Mouse (Mus musculus) lung, embryonic 15.5 days (tissue): Measurements from ENCODE around the gene Zbtb25. TPM values are rescaled to one million over a fixed set of nuclear protein-coding genes. Genes with fewer than 3 reads are reported as not detected.
A peak's percentile ranks its signal among the peaks of the same experiment; 100 is the strongest.

Source experiments
- ATAC-seq: fragments of 200-750 bp; cut with Nextera tagmentation; 2 replicates; pipeline ENCODE4 v1.8.0; 2017; ENCODE audit warnings: moderate number of reproducible peaks, borderline replicate concordance; ENCODE audit not compliant: low FRiP score, low TSS enrichment; ENCODE audit errors: extremely low read depth
- H3K27ac ChIP-seq: fragments of 300-500 bp; sonication (generic); 2 replicates; pipeline ENCODE4 v1.5.1; 2015; ENCODE audit warnings: moderate library complexity, mild to moderate bottlenecking, inconsistent platforms
- H3K27me3 ChIP-seq: fragments of 300-500 bp; sonication (generic); 2 replicates; pipeline ENCODE4 v1.6.1; 2015; ENCODE audit warnings: inconsistent platforms
- H3K36me3 ChIP-seq: fragments of 300-500 bp; sonication (generic); 2 replicates; pipeline ENCODE4 v1.6.1; 2015; ENCODE audit warnings: inconsistent platforms
- H3K4me1 ChIP-seq: fragments of 300-500 bp; sonication (generic); 2 replicates; pipeline ENCODE4 v1.6.1; 2015; ENCODE audit warnings: inconsistent platforms
- H3K4me2 ChIP-seq: fragments of 300-500 bp; sonication (generic); 2 replicates; pipeline ENCODE4 v1.6.1; 2015; ENCODE audit warnings: inconsistent platforms, mild to moderate bottlenecking, moderate library complexity
- H3K4me3 ChIP-seq: fragments of 300-500 bp; sonication (generic); 2 replicates; pipeline ENCODE4 v1.5.1; 2015; ENCODE audit warnings: mild to moderate bottlenecking, inconsistent platforms
- H3K9ac ChIP-seq: fragments of 300-500 bp; sonication (generic); 2 replicates; pipeline ENCODE4 v1.6.1; 2015; ENCODE audit warnings: inconsistent platforms
- H3K9me3 ChIP-seq: fragments of 300-500 bp; sonication (generic); 2 replicates; pipeline ENCODE4 v1.6.1; 2016; ENCODE audit warnings: inconsistent platforms
- WGBS: fragments of 180-500 bp; shearing (Covaris S2); methylation state at CpG from one replicate; pipeline ENCODE4 v1.1.7; 2015; 5-methylcytosine and 5-hydroxymethylcytosine counted together
- polyA plus RNA-seq: library from polyadenylated mRNA; unstranded; fragments of >200 nt; fragmentation: Nextera tagmentation; extraction: Ambion mirVana; gene quantifications from 2 replicates; pipeline ENCODE4 v1.2.1, GENCODE M21; 2015

The Zbtb25 gene
- 15.8 and 16.7 TPM in 2 replicates for polyA plus RNA-seq

DNA sequence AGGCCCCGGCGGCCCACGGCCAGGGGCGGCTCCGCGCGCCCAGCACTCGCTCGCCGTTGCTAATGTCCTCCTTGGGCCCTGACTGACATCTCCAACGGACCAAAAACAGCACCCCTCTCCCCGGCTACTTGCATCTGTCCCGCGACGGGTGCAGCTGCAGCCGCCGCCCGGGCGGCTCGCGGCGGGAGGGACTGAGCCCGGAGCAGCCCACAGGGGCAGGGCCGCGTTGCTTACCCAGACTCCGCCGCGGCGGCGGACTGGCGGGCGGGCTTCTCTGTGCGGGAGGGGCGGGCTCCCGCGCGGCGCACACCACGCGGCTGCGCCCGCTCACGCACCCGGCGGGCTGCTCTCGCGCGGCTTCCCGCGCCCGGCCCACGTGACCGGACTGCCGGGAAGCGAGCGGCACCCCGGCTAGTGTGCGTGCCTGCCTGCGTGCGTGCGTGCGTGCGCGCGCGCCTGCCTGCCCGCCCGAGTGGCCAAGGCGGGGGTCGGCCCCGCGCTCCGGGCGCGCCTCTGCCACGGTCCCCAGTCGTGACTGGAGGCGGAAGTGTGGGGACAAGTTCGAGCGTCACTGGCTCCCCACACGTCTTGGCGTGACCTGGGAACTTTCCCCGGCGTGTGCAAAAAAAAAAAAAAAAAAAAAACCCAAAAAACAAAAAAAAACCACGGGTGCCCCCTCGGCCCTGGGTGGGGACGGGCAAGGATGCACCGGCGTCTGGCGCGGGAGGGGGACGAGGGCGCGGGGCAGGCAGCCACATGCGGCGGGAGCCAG lies at the start of gene Zbtb25:
Gene Zbtb25, minus strand, starts transcription at position 397 of the 772 bp plus-strand sequence.
- under 1% methylated on average over 93 of the region's 96 CpGs for WGBS
- Histone ChIP-seq H3K36me3 (no peaks in the 10 kb centered on the region), H3K9me3 (no peaks in the 10 kb centered on the region), H3K9ac (peak within 1 kb of the TSS; percentile 100), H3K4me1 (peaks cover 46% of the 10 kb centered on the region), H3K4me2 (peak within 1 kb of the TSS; percentile 77), H3K27me3 (no peaks in the 10 kb centered on the region), H3K4me3 (peak within 1 kb of the TSS; percentile 95), H3K27ac (peak within 1 kb of the TSS; percentile 100)
- ATAC-seq: peak; percentile 78

DNA sequence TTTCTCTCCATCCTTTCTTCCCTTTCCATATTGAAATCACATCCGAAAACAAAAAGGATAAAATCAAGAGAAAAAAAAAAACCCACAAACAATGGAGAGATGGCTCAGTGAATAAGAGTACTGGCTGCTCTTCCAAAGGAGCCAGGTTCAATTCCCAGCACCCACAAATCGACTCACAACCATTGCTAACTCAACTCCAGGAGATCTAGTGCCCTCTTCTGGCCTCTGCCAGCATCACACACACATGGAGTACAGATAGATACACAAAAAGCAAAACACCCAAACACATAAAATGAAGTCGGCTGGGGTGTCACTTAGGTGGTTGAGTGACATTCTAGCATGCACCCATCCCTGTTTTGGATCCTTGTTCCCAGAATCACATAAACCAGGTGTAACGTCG lies 48.9 kb upstream of the Zbtb25 start:
- WGBS: 90% methylated on average over 5 of the region's 5 CpGs
- Histone ChIP-seq H3K4me2 (no peak overlapping the region), H3K4me1 (peaks cover 5% of the 10 kb centered on the region; the same call in 1 of the 2 replicates), H3K36me3 (no peaks in the 10 kb centered on the region), H3K27me3 (no peaks in the 10 kb centered on the region), H3K27ac (no peak overlapping the region), H3K4me3 (no peak overlapping the region), H3K9me3 (no peaks in the 10 kb centered on the region), H3K9ac (no peak overlapping the region)
- ATAC-seq: no peak

DNA sequence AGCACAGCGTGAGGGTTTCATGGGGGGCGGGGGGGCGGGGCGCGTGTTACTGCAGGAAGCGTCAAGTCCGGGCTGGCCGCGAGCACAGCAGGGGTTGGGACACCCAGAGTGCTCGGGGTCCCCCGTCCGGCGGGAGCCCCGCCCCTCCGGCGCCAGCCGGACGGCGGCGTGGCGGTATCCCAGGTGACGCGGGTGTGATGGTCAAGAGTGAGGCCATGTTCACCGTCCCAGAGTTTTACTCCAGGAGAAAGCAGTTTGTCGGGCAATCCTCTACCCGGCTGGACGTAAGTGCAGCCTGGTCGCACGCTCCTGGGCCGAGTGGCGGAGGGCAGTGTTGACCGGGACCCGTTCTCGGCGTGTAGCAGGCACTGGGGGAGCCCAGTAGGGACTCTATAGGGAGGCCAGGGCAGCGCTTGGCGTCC lies 48.0 kb upstream of the Zbtb25 start, which contains the start of gene Ppp1r36:
Gene Ppp1r36, plus strand, starts transcription at position 106 of the 422 bp plus-strand sequence.
- Histone ChIP-seq H3K4me1 (peaks cover 5% of the 10 kb centered on the region; the same call in 1 of the 2 replicates), H3K27ac (no peak within 1 kb of the TSS), H3K9me3 (no peaks in the 10 kb centered on the region), H3K4me3 (peak within 1 kb of the TSS; percentile 45), H3K36me3 (no peaks in the 10 kb centered on the region), H3K4me2 (peak within 1 kb of the TSS; percentile 91), H3K9ac (peak within 1 kb of the TSS; percentile 42), H3K27me3 (no peaks in the 10 kb centered on the region)
- ATAC-seq: peak; percentile 70
- 1% methylated on average over 37 of the region's 37 CpGs for WGBS

DNA sequence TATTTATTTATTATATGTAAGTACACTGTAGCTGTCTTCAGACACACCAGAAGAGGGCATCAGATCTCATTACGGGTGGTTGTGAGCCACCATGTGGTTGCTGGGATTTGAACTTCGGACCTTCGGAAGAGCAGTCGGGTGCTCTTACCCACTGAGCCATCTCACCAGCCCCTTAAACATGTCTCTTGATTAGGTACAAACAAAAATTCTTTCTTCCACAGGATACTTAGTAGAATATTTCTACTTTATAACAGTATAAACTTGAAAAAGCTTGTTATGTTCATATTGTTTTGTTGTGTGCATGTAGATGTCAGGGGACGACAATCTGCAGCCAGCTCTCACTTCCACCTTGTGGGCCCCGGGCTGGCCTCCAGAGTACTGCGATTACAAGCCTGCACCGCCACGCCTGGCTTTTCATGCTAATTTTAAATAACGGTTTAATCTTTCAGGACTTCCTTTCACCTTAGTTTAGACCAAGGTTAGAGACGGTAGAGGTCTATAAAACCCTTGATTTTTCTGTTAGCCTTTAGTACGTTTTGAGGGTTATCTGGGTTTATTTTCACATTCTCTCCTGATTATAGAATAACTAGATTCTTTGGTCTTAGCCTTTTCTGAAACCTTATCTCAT lies 46.1 kb upstream of the Zbtb25 start:
- no peak for ATAC-seq
- Histone ChIP-seq H3K4me1 (peaks cover 5% of the 10 kb centered on the region; the same call in 1 of the 2 replicates), H3K4me2 (no peak overlapping the region), H3K27me3 (no peaks in the 10 kb centered on the region), H3K4me3 (no peak overlapping the region), H3K27ac (no peak overlapping the region), H3K9ac (no peak overlapping the region), H3K9me3 (no peaks in the 10 kb centered on the region), H3K36me3 (no peaks in the 10 kb centered on the region)
- 77% methylated on average over 12 of the region's 12 CpGs for WGBS

DNA sequence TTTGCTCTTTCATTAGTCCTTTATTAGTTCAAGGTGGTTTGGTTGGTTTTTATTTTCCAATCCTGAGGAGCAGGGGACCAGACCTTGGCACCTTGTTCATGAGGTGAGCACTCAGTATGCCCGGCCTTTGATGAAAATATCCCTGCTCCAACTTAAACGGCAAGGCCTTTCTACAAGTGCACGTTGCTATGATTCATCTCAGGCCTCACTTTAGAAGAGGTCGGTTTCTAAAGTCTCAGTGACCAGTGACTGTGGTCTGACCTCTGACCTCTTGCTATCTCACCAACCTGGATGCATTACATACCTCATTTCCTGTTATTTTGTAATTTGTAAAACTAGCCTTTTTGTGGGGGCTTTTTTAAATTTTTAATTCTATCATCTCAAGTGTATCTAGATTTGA lies 39.8 kb upstream of the Zbtb25 start:
- ATAC-seq: no peak
- no peak overlapping the region for H3K9ac ChIP-seq
- H3K4me1 ChIP-seq: peaks cover 23% of the 10 kb centered on the region
- 49% methylated on average over 4 of the region's 4 CpGs for WGBS
- H3K27ac ChIP-seq: no peak overlapping the region
- no peak overlapping the region for H3K4me2 ChIP-seq
- H3K9me3 ChIP-seq: no peaks in the 10 kb centered on the region
- H3K4me3 ChIP-seq: no peak overlapping the region
- H3K36me3 ChIP-seq: no peaks in the 10 kb centered on the region
- H3K27me3 ChIP-seq: peaks cover 33% of the 10 kb centered on the region

DNA sequence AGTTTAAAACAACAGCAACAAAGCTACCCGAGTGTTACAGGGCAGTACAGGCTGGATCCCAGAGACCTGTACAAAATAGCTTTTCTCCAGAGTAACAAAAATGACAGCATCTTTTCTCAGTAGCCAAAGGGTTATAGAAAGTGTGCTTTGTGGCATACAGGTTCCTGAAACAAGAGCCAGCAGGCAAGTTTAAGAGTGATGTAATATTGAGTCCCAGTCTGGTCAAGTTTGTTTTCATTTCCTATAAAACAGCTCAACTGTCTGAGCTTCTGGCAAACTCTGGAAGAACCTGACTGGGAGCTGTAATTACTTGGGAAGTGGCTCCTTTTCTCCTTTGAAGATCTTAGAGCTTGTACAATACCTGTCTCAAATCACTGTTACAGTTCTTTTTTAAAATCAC lies 37.8 kb upstream of the Zbtb25 start:
- Histone ChIP-seq H3K9me3 (no peaks in the 10 kb centered on the region), H3K4me1 (peaks cover 30% of the 10 kb centered on the region), H3K27ac (no peak overlapping the region), H3K27me3 (peaks cover 33% of the 10 kb centered on the region), H3K36me3 (no peaks in the 10 kb centered on the region), H3K4me3 (no peak overlapping the region), H3K4me2 (no peak overlapping the region), H3K9ac (no peak overlapping the region)
- WGBS: 43% methylated on average over 1 of the region's 1 CpGs
- no peak for ATAC-seq

DNA sequence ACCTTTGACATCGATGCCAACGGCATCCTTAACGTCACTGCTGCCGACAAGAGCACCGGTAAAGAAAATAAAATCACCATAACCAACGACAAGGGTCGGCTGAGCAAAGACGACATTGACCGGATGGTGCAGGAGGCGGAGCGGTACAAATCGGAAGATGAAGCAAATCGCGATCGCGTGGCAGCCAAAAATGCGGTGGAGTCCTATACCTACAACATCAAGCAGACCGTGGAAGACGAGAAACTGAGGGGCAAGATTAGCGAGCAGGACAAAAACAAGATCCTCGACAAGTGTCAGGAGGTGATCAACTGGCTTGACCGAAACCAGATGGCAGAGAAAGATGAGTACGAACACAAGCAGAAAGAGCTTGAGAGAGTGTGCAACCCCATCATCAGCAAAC lies 36.6 kb upstream of the Zbtb25 start:
- H3K9me3 ChIP-seq: no peaks in the 10 kb centered on the region
- H3K9ac ChIP-seq: no peak overlapping the region
- peaks cover 33% of the 10 kb centered on the region for H3K27me3 ChIP-seq
- no peak for ATAC-seq
- no peaks in the 10 kb centered on the region for H3K36me3 ChIP-seq
- peaks cover 30% of the 10 kb centered on the region for H3K4me1 ChIP-seq
- H3K4me3 ChIP-seq: peak overlapping the region; percentile 61
- peak overlapping the region; percentile 87 for H3K4me2 ChIP-seq
- no peak overlapping the region for H3K27ac ChIP-seq
- 2% methylated on average over 23 of the region's 23 CpGs for WGBS

DNA sequence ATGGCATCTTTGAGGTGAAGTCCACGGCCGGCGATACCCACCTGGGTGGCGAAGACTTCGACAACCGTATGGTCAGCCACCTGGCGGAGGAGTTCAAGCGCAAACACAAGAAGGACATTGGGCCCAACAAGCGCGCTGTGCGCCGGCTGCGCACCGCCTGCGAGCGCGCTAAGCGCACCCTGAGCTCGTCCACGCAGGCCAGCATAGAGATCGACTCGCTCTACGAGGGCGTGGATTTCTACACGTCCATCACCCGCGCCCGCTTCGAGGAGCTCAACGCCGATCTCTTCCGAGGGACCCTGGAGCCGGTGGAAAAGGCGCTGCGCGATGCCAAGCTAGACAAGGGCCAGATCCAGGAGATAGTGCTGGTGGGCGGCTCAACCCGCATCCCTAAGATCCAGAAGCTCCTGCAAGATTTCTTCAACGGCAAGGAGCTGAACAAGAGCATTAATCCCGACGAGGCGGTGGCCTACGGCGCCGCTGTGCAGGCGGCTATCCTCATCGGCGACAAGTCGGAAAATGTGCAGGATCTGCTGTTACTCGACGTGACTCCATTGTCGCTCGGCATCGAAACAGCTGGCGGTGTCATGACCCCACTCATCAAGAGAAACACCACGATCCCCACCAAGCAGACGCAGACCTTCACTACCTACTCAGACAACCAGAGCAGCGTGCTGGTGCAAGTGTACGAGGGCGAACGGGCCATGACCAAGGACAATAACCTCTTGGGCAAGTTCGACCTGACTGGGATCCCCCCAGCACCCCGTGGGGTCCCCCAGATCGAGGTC lies 36.0 kb upstream of the Zbtb25 start:
- Histone ChIP-seq H3K36me3 (no peaks in the 10 kb centered on the region), H3K4me1 (peaks cover 30% of the 10 kb centered on the region), H3K27me3 (peaks cover 33% of the 10 kb centered on the region), H3K4me2 (peak overlapping the region; percentile 87), H3K27ac (no peak overlapping the region), H3K9me3 (no peaks in the 10 kb centered on the region), H3K4me3 (peak overlapping the region; percentile 61), H3K9ac (no peak overlapping the region)
- 3% methylated on average over 64 of the region's 64 CpGs for WGBS
- no peak for ATAC-seq

DNA sequence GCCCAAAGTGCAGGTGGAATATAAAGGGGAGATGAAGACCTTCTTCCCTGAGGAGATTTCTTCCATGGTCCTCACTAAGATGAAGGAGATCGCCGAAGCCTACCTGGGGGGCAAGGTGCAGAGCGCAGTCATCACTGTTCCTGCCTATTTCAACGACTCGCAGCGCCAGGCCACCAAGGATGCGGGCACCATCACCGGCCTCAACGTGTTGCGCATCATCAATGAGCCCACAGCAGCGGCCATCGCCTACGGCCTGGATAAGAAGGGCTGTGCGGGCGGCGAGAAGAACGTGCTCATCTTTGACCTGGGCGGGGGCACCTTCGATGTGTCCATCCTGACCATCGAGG lies 35.4 kb upstream of the Zbtb25 start:
- no peaks in the 10 kb centered on the region for H3K9me3 ChIP-seq
- WGBS: 9% methylated on average over 20 of the region's 20 CpGs
- ATAC-seq: no peak
- no peak overlapping the region for H3K27ac ChIP-seq
- peaks cover 30% of the 10 kb centered on the region for H3K4me1 ChIP-seq
- no peaks in the 10 kb centered on the region for H3K36me3 ChIP-seq
- H3K27me3 ChIP-seq: peaks cover 33% of the 10 kb centered on the region
- H3K9ac ChIP-seq: peak overlapping the region; percentile 39; the same call in 1 of the 2 replicates
- H3K4me2 ChIP-seq: peak overlapping the region; percentile 87
- H3K4me3 ChIP-seq: peak overlapping the region; percentile 61

DNA sequence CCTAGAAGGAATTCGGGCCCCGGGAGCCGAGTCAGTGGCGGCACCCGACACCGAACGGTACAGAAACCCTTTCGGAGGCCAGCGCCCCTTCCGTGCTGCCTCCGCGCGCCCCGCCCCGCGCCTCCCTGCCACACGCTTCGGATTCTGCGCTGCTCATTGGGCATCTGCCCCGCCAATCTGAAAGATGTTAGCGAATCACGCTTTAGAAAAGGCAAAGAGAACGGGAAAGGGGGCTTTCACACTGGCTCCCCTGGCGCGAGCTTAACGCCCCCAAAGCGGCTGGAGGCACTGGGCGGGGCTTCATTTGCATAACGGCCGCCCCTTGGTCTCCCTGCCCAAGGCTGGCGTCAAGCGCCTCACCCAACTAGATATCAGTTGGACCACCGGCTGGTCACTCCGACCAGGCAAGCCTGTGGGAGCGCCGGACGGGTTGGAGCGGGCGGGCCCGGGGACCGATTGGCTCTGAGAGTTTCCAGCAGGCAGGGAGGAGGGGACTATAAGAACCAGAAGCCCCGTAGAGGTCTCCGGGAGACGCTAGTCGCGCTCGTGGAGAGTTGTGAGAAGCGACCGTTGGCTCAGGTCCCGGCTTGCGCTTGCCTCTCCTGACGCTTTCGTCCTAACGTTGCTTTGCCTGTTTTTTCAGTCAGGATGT lies 34.6 kb upstream of the Zbtb25 start, which contains the start of gene Hspa2:
Gene Hspa2, plus strand, starts transcription at position 291 of the 652 bp plus-strand sequence.
- no peaks in the 10 kb centered on the region for H3K9me3 ChIP-seq
- H3K27me3 ChIP-seq: peaks cover 33% of the 10 kb centered on the region
- peak within 1 kb of the TSS; percentile 87 for H3K4me2 ChIP-seq
- H3K4me1 ChIP-seq: peaks cover 30% of the 10 kb centered on the region
- H3K9ac ChIP-seq: peak within 1 kb of the TSS; percentile 65
- peak within 1 kb of the TSS; percentile 61 for H3K4me3 ChIP-seq
- peak; percentile 98 for ATAC-seq
- H3K36me3 ChIP-seq: no peaks in the 10 kb centered on the region
- H3K27ac ChIP-seq: peak within 1 kb of the TSS; percentile 94
- 0% methylated on average over 54 of the region's 54 CpGs for whole genome bisulfite sequencing
